In genomic region chr10:25218746-25219145, GRCm38 (mm10) we compare ENCODE assay signal across 11 mouse cellular contexts.
DNase-seq lines count a peak whose midpoint lies in the region; ATAC-seq lines count a peak whose summit lies in the region.
"Had no signal": no experiment of that assay in that cellular context is flagged by ENCODE, and none has a peak within 500 bp of the region (broad histone marks: within the 10 kb centered on the region; RNA-seq: fewer than 3 reads in every experiment).

No protein-coding gene starts in this region.

- H3K4me3 ChIP-seq in forebrain, embryonic 12.5 days (replicated peaks) = no peak overlapping the region
- H3K4me3 ChIP-seq in forebrain, embryonic 13.5 days = no peak overlapping the region
- no peak overlapping the region for H3K4me3 ChIP-seq in midbrain, embryonic 11.5 days (ENCODE audit: low read depth, low read length)
- no peak overlapping the region for H3K4me3 ChIP-seq in midbrain, embryonic 14.5 days (replicated peaks; ENCODE audit: low read depth, low read length)
- no peak overlapping the region for H3K4me3 ChIP-seq in midbrain, embryonic 15.5 days
- H3K4me3 ChIP-seq: heart, adult 2 months; heart, embryonic 15.5 days; intestine, embryonic 15.5 days; liver, embryonic 12.5 days had no signal

- H3K36me3 ChIP-seq in forebrain, embryonic 12.5 days (replicated peaks) = no peaks in the 10 kb centered on the region
- H3K36me3 ChIP-seq in forebrain, embryonic 13.5 days (ENCODE audit: poor library complexity, severe bottlenecking) = no peaks in the 10 kb centered on the region
- no peaks in the 10 kb centered on the region for H3K36me3 ChIP-seq in midbrain, embryonic 11.5 days (ENCODE audit: control insufficient read depth, insufficient read depth, low read length)
- no peaks in the 10 kb centered on the region for H3K36me3 ChIP-seq in midbrain, embryonic 14.5 days (ENCODE audit: control insufficient read depth, insufficient read depth, low read length)
- no peaks in the 10 kb centered on the region for H3K36me3 ChIP-seq in midbrain, embryonic 15.5 days (replicated peaks)
- H3K36me3 ChIP-seq: heart, embryonic 15.5 days; intestine, embryonic 15.5 days had no signal

- H3K9me3 ChIP-seq in forebrain, embryonic 12.5 days = no peaks in the 10 kb centered on the region
- no peaks in the 10 kb centered on the region for H3K9me3 ChIP-seq in forebrain, embryonic 13.5 days (replicated peaks)
- no peaks in the 10 kb centered on the region for H3K9me3 ChIP-seq in midbrain, embryonic 11.5 days (ENCODE audit: control insufficient read depth, low read length)
- H3K9me3 ChIP-seq in midbrain, embryonic 14.5 days (ENCODE audit: control insufficient read depth, low read length) = no peaks in the 10 kb centered on the region
- H3K9me3 ChIP-seq in midbrain, embryonic 15.5 days = no peaks in the 10 kb centered on the region
- H3K9me3 ChIP-seq: heart, embryonic 15.5 days; intestine, embryonic 15.5 days; liver, embryonic 12.5 days had no signal

- no peak overlapping the region for H3K4me2 ChIP-seq in forebrain, embryonic 12.5 days
- no peak overlapping the region for H3K4me2 ChIP-seq in forebrain, embryonic 13.5 days
- H3K4me2 ChIP-seq in midbrain, embryonic 11.5 days = no peak overlapping the region
- H3K4me2 ChIP-seq in midbrain, embryonic 14.5 days (ENCODE audit: low read length) = no peak overlapping the region
- no peak overlapping the region for H3K4me2 ChIP-seq in midbrain, embryonic 15.5 days
- H3K4me2 ChIP-seq: heart, embryonic 15.5 days; intestine, embryonic 15.5 days; liver, embryonic 12.5 days had no signal

- H3K9ac ChIP-seq in forebrain, embryonic 12.5 days = no peak overlapping the region
- no peak overlapping the region for H3K9ac ChIP-seq in forebrain, embryonic 13.5 days
- no peak overlapping the region for H3K9ac ChIP-seq in midbrain, embryonic 11.5 days (ENCODE audit: low read length)
- no peak overlapping the region for H3K9ac ChIP-seq in midbrain, embryonic 14.5 days (replicated peaks; ENCODE audit: low read length)
- no peak overlapping the region for H3K9ac ChIP-seq in midbrain, embryonic 15.5 days
- H3K9ac ChIP-seq: heart, embryonic 15.5 days; intestine, embryonic 15.5 days; liver, embryonic 12.5 days had no signal

- peaks cover 3% of the 10 kb centered on the region; the same call in 1 of the 2 replicates for H3K4me1 ChIP-seq in forebrain, embryonic 12.5 days
- H3K4me1 ChIP-seq in forebrain, embryonic 13.5 days = no peaks in the 10 kb centered on the region
- H3K4me1 ChIP-seq in midbrain, embryonic 11.5 days (ENCODE audit: control insufficient read depth, insufficient read depth, low read length) = no peaks in the 10 kb centered on the region
- H3K4me1 ChIP-seq in midbrain, embryonic 14.5 days (ENCODE audit: control insufficient read depth, insufficient read depth, low read length) = no peaks in the 10 kb centered on the region
- H3K4me1 ChIP-seq in midbrain, embryonic 15.5 days = 0 out of 2 replicates have a peak, but pooled peaks cover 3% of the 10 kb centered on the region
- H3K4me1 ChIP-seq: heart, embryonic 15.5 days; intestine, embryonic 15.5 days; liver, embryonic 12.5 days had no signal

- no peak overlapping the region for H3K27ac ChIP-seq in forebrain, embryonic 12.5 days
- H3K27ac ChIP-seq in forebrain, embryonic 13.5 days = no peak overlapping the region
- H3K27ac ChIP-seq in midbrain, embryonic 11.5 days (ENCODE audit: low read depth, low read length) = no peak overlapping the region
- H3K27ac ChIP-seq in midbrain, embryonic 14.5 days (replicated peaks; ENCODE audit: low read depth, low read length) = no peak overlapping the region
- no peak overlapping the region for H3K27ac ChIP-seq in midbrain, embryonic 15.5 days
- H3K27ac ChIP-seq: heart, adult 2 months; heart, embryonic 15.5 days; intestine, embryonic 15.5 days; liver, embryonic 12.5 days had no signal

- 0 out of 2 replicates have a peak, but pooled peaks have one; percentile 41 for ATAC-seq in forebrain, embryonic 12.5 days (ENCODE audit: low FRiP score)
- ATAC-seq in forebrain, embryonic 13.5 days = no peak
- ATAC-seq in midbrain, embryonic 11.5 days (ENCODE audit: low FRiP score) = peak; percentile 55; the same call in 1 of the 2 replicates
- ATAC-seq in midbrain, embryonic 14.5 days (ENCODE audit: low FRiP score, low TSS enrichment) = no peak
- ATAC-seq in midbrain, embryonic 15.5 days (replicated peaks) = peak; percentile 65
- ATAC-seq: liver, embryonic 12.5 days had no signal

- no peak for DNase-seq in midbrain, embryonic 11.5 days (ENCODE audit: low spot score, missing footprints)
- no peak for DNase-seq in midbrain, embryonic 14.5 days
- DNase-seq in ovary, postnatal 14 days (ENCODE audit: low spot score) = no peak
- no peak for DNase-seq in embryo, embryonic 10 days (ENCODE audit: low spot score)

- WGBS in forebrain, embryonic 12.5 days = 72% methylated on average over 7 of the region's 7 CpGs
- 74% methylated on average over 7 of the region's 7 CpGs for WGBS in forebrain, embryonic 13.5 days
- 68% methylated on average over 7 of the region's 7 CpGs for WGBS in midbrain, embryonic 11.5 days
- 70% methylated on average over 7 of the region's 7 CpGs for WGBS in midbrain, embryonic 14.5 days
- 74% methylated on average over 7 of the region's 7 CpGs for WGBS in midbrain, embryonic 15.5 days

- H3K27me3 ChIP-seq in forebrain, embryonic 12.5 days = no peaks in the 10 kb centered on the region
- no peaks in the 10 kb centered on the region for H3K27me3 ChIP-seq in forebrain, embryonic 13.5 days
- H3K27me3 ChIP-seq in midbrain, embryonic 11.5 days (ENCODE audit: control insufficient read depth, insufficient read depth, low read length) = no peaks in the 10 kb centered on the region
- no peaks in the 10 kb centered on the region for H3K27me3 ChIP-seq in midbrain, embryonic 14.5 days (ENCODE audit: control insufficient read depth, insufficient read depth, low read length)
- no peaks in the 10 kb centered on the region for H3K27me3 ChIP-seq in midbrain, embryonic 15.5 days (replicated peaks)
- H3K27me3 ChIP-seq: heart, embryonic 15.5 days; intestine, embryonic 15.5 days; liver, embryonic 12.5 days had no signal

Comparison
In these comparisons a context has a peak if more than half of its experiments do, and no peak if none do; other contexts are left out.
1. ATAC-seq: peak in forebrain, embryonic 12.5 days (single experiment), midbrain, embryonic 11.5 days (single experiment) and midbrain, embryonic 15.5 days (single experiment); none in forebrain, embryonic 13.5 days (single experiment) and midbrain, embryonic 14.5 days (single experiment).